Mouse (Mus musculus) forebrain, embryonic 16.5 days (tissue): ENCODE results near the gene Hgd. TPM values are rescaled to one million over a fixed set of nuclear protein-coding genes. Genes with fewer than 3 reads are reported as not detected.

Source experiments
- ATAC-seq: fragments of 200-750 bp; cut with Nextera tagmentation; 2 replicates; pipeline ENCODE4 v1.8.0; 2017; ENCODE audit warnings: mild to moderate bottlenecking, moderate library complexity
- H3K27ac ChIP-seq: fragments of 300-500 bp; sonication (generic); 2 replicates; pipeline ENCODE4 v1.5.1; 2014; ENCODE audit warnings: low read length, control low read depth
- H3K27me3 ChIP-seq: fragments of 300-500 bp; sonication (generic); replicated peaks from 2 replicates; pipeline ENCODE4 v1.6.1; 2014; ENCODE audit warnings: low read length; ENCODE audit not compliant: control insufficient read depth, insufficient read depth
- H3K36me3 ChIP-seq: fragments of 300-500 bp; sonication (generic); 2 replicates; pipeline ENCODE4 v1.6.1; 2014; ENCODE audit not compliant: control insufficient read depth, insufficient read depth
- H3K4me1 ChIP-seq: fragments of 300-500 bp; sonication (generic); replicated peaks from 2 replicates; pipeline ENCODE4 v1.6.1; 2014; ENCODE audit warnings: low read length; ENCODE audit not compliant: control insufficient read depth, insufficient read depth
- H3K4me2 ChIP-seq: fragments of 300-500 bp; sonication (generic); 2 replicates; pipeline ENCODE4 v1.6.1; 2014; ENCODE audit warnings: mild to moderate bottlenecking, low read length, control low read depth
- H3K4me3 ChIP-seq: fragments of 300-500 bp; sonication (generic); replicated peaks from 2 replicates; pipeline ENCODE4 v1.5.1; 2014; ENCODE audit warnings: mild to moderate bottlenecking, low read length, control low read depth
- H3K9ac ChIP-seq: fragments of 300-500 bp; sonication (generic); replicated peaks from 2 replicates; pipeline ENCODE4 v1.6.1; 2014; ENCODE audit warnings: low read depth, low read length, control low read depth
- H3K9me3 ChIP-seq: fragments of 300-500 bp; sonication (generic); 2 replicates; pipeline ENCODE4 v1.6.1; 2016; ENCODE audit warnings: low read length; ENCODE audit not compliant: control insufficient read depth
- WGBS: fragments of 180-500 bp; shearing (Covaris S2); extraction: QIAGEN DNeasy Blood & Tissue Kit; methylation state at CpG from one replicate; pipeline ENCODE4 v1.1.7; 2014; 5-methylcytosine and 5-hydroxymethylcytosine counted together
- polyA plus RNA-seq: library from polyadenylated mRNA; unstranded; fragments of >200 nt; fragmentation: Nextera tagmentation; extraction: Ambion mirVana; gene quantifications from 2 replicates; pipeline ENCODE4 v1.2.1, GENCODE M21; 2015

Gene Hgd
- polyA plus RNA-seq, 1 experiment from 2014 or later: 0.23 TPM

GRCm38 (mm10) chr16:37665394-37665935, 85.5 kb downstream of the Hgd start:
- ATAC-seq: no peak
- WGBS: 71% methylated on average over 5 of the region's 5 CpGs

GRCm38 (mm10) chr16:37670666-37671283, 90.8 kb downstream of the Hgd start:
- H3K27me3 ChIP-seq: no peaks in the 10 kb centered on the region
- H3K9ac ChIP-seq: no peak overlapping the region
- no peaks in the 10 kb centered on the region for H3K36me3 ChIP-seq
- H3K9me3 ChIP-seq: no peaks in the 10 kb centered on the region
- H3K27ac ChIP-seq: no peak overlapping the region
- 37% methylated on average over 4 of the region's 4 CpGs for WGBS
- ATAC-seq: no peak
- no peak overlapping the region for H3K4me3 ChIP-seq
- no peaks in the 10 kb centered on the region; the same call in 1 of the 2 replicates for H3K4me1 ChIP-seq
- no peak overlapping the region for H3K4me2 ChIP-seq

More at GRCm38 (mm10) chr16:37665394-37665935, 85.5 kb downstream of the Hgd start:
- Histone ChIP-seq H3K27me3 (no peaks in the 10 kb centered on the region), H3K4me3 (no peak overlapping the region), H3K27ac (no peak overlapping the region), H3K4me1 (no peaks in the 10 kb centered on the region), H3K36me3 (no peaks in the 10 kb centered on the region), H3K9ac (no peak overlapping the region), H3K4me2 (no peak overlapping the region), H3K9me3 (no peaks in the 10 kb centered on the region)

GRCm38 (mm10) chr16:37675326-37675725, 95.4 kb downstream of the Hgd start:
- H3K9ac ChIP-seq: no peak overlapping the region
- no peak overlapping the region for H3K27ac ChIP-seq
- H3K36me3 ChIP-seq: no peaks in the 10 kb centered on the region
- no peak overlapping the region for H3K4me3 ChIP-seq
- ATAC-seq: no peak
- H3K27me3 ChIP-seq: no peaks in the 10 kb centered on the region
- H3K4me2 ChIP-seq: no peak overlapping the region
- no peaks in the 10 kb centered on the region for H3K9me3 ChIP-seq
- peaks cover 13% of the 10 kb centered on the region for H3K4me1 ChIP-seq
- 92% methylated on average over 5 of the region's 5 CpGs for WGBS

GRCm38 (mm10) chr16:37676024-37676676, 96.2 kb downstream of the Hgd start:
- Histone ChIP-seq H3K9me3 (no peaks in the 10 kb centered on the region), H3K4me1 (peaks cover 13% of the 10 kb centered on the region), H3K9ac (peak overlapping the region; percentile 54), H3K27ac (peak overlapping the region; percentile 66), H3K4me2 (peak overlapping the region; percentile 49), H3K36me3 (no peaks in the 10 kb centered on the region), H3K27me3 (no peaks in the 10 kb centered on the region), H3K4me3 (peak overlapping the region; percentile 15; the same call in 1 of the 2 replicates)
- 42% methylated on average over 17 of the region's 17 CpGs for WGBS
- peak; percentile 91 for ATAC-seq

- ATAC-seq: peak; percentile 39
- Histone ChIP-seq H3K9ac (0 out of 2 replicates have a peak overlapping the region, but pooled peaks have one; percentile 22), H3K4me3 (no peak overlapping the region)
These were observed 96.7 kb downstream of the Hgd start for GRCm38 (mm10) chr16:37676677-37677072.

GRCm38 (mm10) chr16:37677586-37677985, 97.6 kb downstream of the Hgd start:
- H3K27me3 ChIP-seq: no peaks in the 10 kb centered on the region
- H3K9me3 ChIP-seq: no peaks in the 10 kb centered on the region
- H3K27ac ChIP-seq: no peak overlapping the region
- H3K36me3 ChIP-seq: no peaks in the 10 kb centered on the region
- H3K9ac ChIP-seq: no peak overlapping the region
- H3K4me3 ChIP-seq: no peak overlapping the region
- ATAC-seq: no peak
- H3K4me2 ChIP-seq: no peak overlapping the region
- 79% methylated on average over 8 of the region's 8 CpGs for WGBS
- H3K4me1 ChIP-seq: peaks cover 13% of the 10 kb centered on the region

More at GRCm38 (mm10) chr16:37676677-37677072, 96.7 kb downstream of the Hgd start:
- no peaks in the 10 kb centered on the region for H3K36me3 ChIP-seq
- peak overlapping the region; percentile 49 for H3K4me2 ChIP-seq
- no peaks in the 10 kb centered on the region for H3K9me3 ChIP-seq
- no peaks in the 10 kb centered on the region for H3K27me3 ChIP-seq
- H3K4me1 ChIP-seq: peaks cover 13% of the 10 kb centered on the region
- no peak overlapping the region for H3K27ac ChIP-seq
- 14% methylated on average over 4 of the region's 4 CpGs for WGBS

GRCm38 (mm10) chr16:37680216-37680615, 100.3 kb downstream of the Hgd start:
- 75% methylated on average over 2 of the region's 2 CpGs for WGBS
- peaks cover 32% of the 10 kb centered on the region for H3K4me1 ChIP-seq
- ATAC-seq: no peak

GRCm38 (mm10) chr16:37680831-37681230, 100.9 kb downstream of the Hgd start:
- 59% methylated on average over 8 of the region's 8 CpGs for WGBS

More at GRCm38 (mm10) chr16:37680216-37680615, 100.3 kb downstream of the Hgd start:
- no peaks in the 10 kb centered on the region for H3K9me3 ChIP-seq
- H3K4me3 ChIP-seq: no peak overlapping the region
- H3K9ac ChIP-seq: no peak overlapping the region
- H3K27me3 ChIP-seq: no peaks in the 10 kb centered on the region
- no peak overlapping the region for H3K27ac ChIP-seq
- H3K4me2 ChIP-seq: no peak overlapping the region
- no peaks in the 10 kb centered on the region for H3K36me3 ChIP-seq

More at GRCm38 (mm10) chr16:37680831-37681230, 100.9 kb downstream of the Hgd start:
- Histone ChIP-seq H3K4me2 (no peak overlapping the region), H3K27me3 (no peaks in the 10 kb centered on the region), H3K4me1 (peaks cover 35% of the 10 kb centered on the region), H3K36me3 (no peaks in the 10 kb centered on the region), H3K27ac (no peak overlapping the region), H3K4me3 (no peak overlapping the region), H3K9me3 (no peaks in the 10 kb centered on the region), H3K9ac (no peak overlapping the region)
- no peak for ATAC-seq
